Mouse (Mus musculus): ENCODE results near the gene Gm42742. TPM values are rescaled to one million over a fixed set of nuclear protein-coding genes. Genes with fewer than 3 reads are reported as not detected.

Gene Gm42742
- total RNA-seq, 1 experiment from 2014 or later = 35.6 TPM

GRCm38 (mm10) chr7:127011717-127012116 is 9.2 kb downstream of the Gm42742 start:
- no peak for ATAC-seq (replicated peaks in 1 of 2; ENCODE audit: insufficient read depth in 1 of 2, low FRiP score in 2 of 2, low TSS enrichment in 1 of 2, low read depth in 1 of 2, poor library complexity in 2 of 2, severe bottlenecking in 2 of 2)

- ATAC-seq (replicated peaks in 1 of 2; ENCODE audit: insufficient read depth in 1 of 2, low FRiP score in 2 of 2, low TSS enrichment in 1 of 2, low read depth in 1 of 2, poor library complexity in 2 of 2, severe bottlenecking in 2 of 2) = no peak
These were observed 9.8 kb downstream of the Gm42742 start for GRCm38 (mm10) chr7:127011051-127011450.

- no peak for ATAC-seq (replicated peaks in 1 of 2; ENCODE audit: insufficient read depth in 1 of 2, low FRiP score in 2 of 2, low TSS enrichment in 1 of 2, low read depth in 1 of 2, poor library complexity in 2 of 2, severe bottlenecking in 2 of 2)
These were observed 11.4 kb downstream of the Gm42742 start for GRCm38 (mm10) chr7:127009307-127010085.

- peak; percentile 92 to 96 for ATAC-seq (replicated peaks in 1 of 2; ENCODE audit: insufficient read depth in 1 of 2, low FRiP score in 2 of 2, low TSS enrichment in 1 of 2, low read depth in 1 of 2, poor library complexity in 2 of 2, severe bottlenecking in 2 of 2)
These were observed 12.5 kb downstream of the Gm42742 start for GRCm38 (mm10) chr7:127008239-127009019.

- no peak for ATAC-seq (replicated peaks in 1 of 2; ENCODE audit: insufficient read depth in 1 of 2, low FRiP score in 2 of 2, low TSS enrichment in 1 of 2, low read depth in 1 of 2, poor library complexity in 2 of 2, severe bottlenecking in 2 of 2)
These were observed 13.4 kb downstream of the Gm42742 start for GRCm38 (mm10) chr7:127007313-127008024.

- no peak for ATAC-seq (replicated peaks in 1 of 2; ENCODE audit: insufficient read depth in 1 of 2, low FRiP score in 2 of 2, low TSS enrichment in 1 of 2, low read depth in 1 of 2, poor library complexity in 2 of 2, severe bottlenecking in 2 of 2)
These were observed 16.6 kb downstream of the Gm42742 start for GRCm38 (mm10) chr7:127004122-127004875.

GRCm38 (mm10) chr7:127003620-127004019 is 17.3 kb downstream of the Gm42742 start:
- no peak for ATAC-seq (replicated peaks in 1 of 2; ENCODE audit: insufficient read depth in 1 of 2, low FRiP score in 2 of 2, low TSS enrichment in 1 of 2, low read depth in 1 of 2, poor library complexity in 2 of 2, severe bottlenecking in 2 of 2)

- ATAC-seq (replicated peaks in 1 of 2; ENCODE audit: insufficient read depth in 1 of 2, low FRiP score in 2 of 2, low TSS enrichment in 1 of 2, low read depth in 1 of 2, poor library complexity in 2 of 2, severe bottlenecking in 2 of 2) = no peak
These were observed 21.3 kb downstream of the Gm42742 start for GRCm38 (mm10) chr7:126999568-126999967.

- ATAC-seq (replicated peaks in 1 of 2; ENCODE audit: insufficient read depth in 1 of 2, low FRiP score in 2 of 2, low TSS enrichment in 1 of 2, low read depth in 1 of 2, poor library complexity in 2 of 2, severe bottlenecking in 2 of 2) = no peak
These were observed 24.4 kb downstream of the Gm42742 start for GRCm38 (mm10) chr7:126996449-126996848.

- no peak for ATAC-seq (replicated peaks in 1 of 2; ENCODE audit: insufficient read depth in 1 of 2, low FRiP score in 2 of 2, low TSS enrichment in 1 of 2, low read depth in 1 of 2, poor library complexity in 2 of 2, severe bottlenecking in 2 of 2)
These were observed 32.1 kb downstream of the Gm42742 start for GRCm38 (mm10) chr7:126988816-126989215.

GRCm38 (mm10) chr7:126986319-126986718 is 34.6 kb downstream of the Gm42742 start:
- ATAC-seq (replicated peaks in 1 of 2; ENCODE audit: insufficient read depth in 1 of 2, low FRiP score in 2 of 2, low TSS enrichment in 1 of 2, low read depth in 1 of 2, poor library complexity in 2 of 2, severe bottlenecking in 2 of 2) = peak; percentile 56 to 65; a peak in 3 of 4 replicates

- ATAC-seq (replicated peaks in 1 of 2; ENCODE audit: insufficient read depth in 1 of 2, low FRiP score in 2 of 2, low TSS enrichment in 1 of 2, low read depth in 1 of 2, poor library complexity in 2 of 2, severe bottlenecking in 2 of 2) = no peak
These were observed 36.0 kb downstream of the Gm42742 start for GRCm38 (mm10) chr7:126984667-126985444.

GRCm38 (mm10) chr7:126983113-126983512 is 37.8 kb downstream of the Gm42742 start:
- ATAC-seq (replicated peaks in 1 of 2; ENCODE audit: insufficient read depth in 1 of 2, low FRiP score in 2 of 2, low TSS enrichment in 1 of 2, low read depth in 1 of 2, poor library complexity in 2 of 2, severe bottlenecking in 2 of 2) = no peak

- ATAC-seq (replicated peaks in 1 of 2; ENCODE audit: insufficient read depth in 1 of 2, low FRiP score in 2 of 2, low TSS enrichment in 1 of 2, low read depth in 1 of 2, poor library complexity in 2 of 2, severe bottlenecking in 2 of 2) = no peak
These were observed 38.8 kb downstream of the Gm42742 start for GRCm38 (mm10) chr7:126982054-126982453.

- no peak for ATAC-seq (replicated peaks in 1 of 2; ENCODE audit: insufficient read depth in 1 of 2, low FRiP score in 2 of 2, low TSS enrichment in 1 of 2, low read depth in 1 of 2, poor library complexity in 2 of 2, severe bottlenecking in 2 of 2)
These were observed 39.3 kb downstream of the Gm42742 start for GRCm38 (mm10) chr7:126981601-126982000.

GRCm38 (mm10) chr7:126978841-126979240 is 42.1 kb downstream of the Gm42742 start:
- no peak for ATAC-seq (replicated peaks in 1 of 2; ENCODE audit: insufficient read depth in 1 of 2, low FRiP score in 2 of 2, low TSS enrichment in 1 of 2, low read depth in 1 of 2, poor library complexity in 2 of 2, severe bottlenecking in 2 of 2)
